Mouse (Mus musculus) bone marrow, adult 2 months (tissue): ENCODE data around the gene Mpig6b. TPM values are rescaled to one million over a fixed set of nuclear protein-coding genes. Genes with fewer than 3 reads are reported as not detected.

Experiments
- H3K27ac ChIP-seq: fragments of 200-500 bp; 2 replicates; pipeline ENCODE4 v1.5.1; 2012; ENCODE audit warnings: low read depth, mild to moderate bottlenecking, control low read depth, inconsistent platforms, low read length; ENCODE audit not compliant: control insufficient read depth, poor library complexity, insufficient read depth
- H3K4me1 ChIP-seq: fragments of 200-500 bp; 2 replicates; pipeline ENCODE4 v1.6.1; 2011; ENCODE audit warnings: low read length; ENCODE audit not compliant: control insufficient read depth, insufficient read depth
- H3K4me3 ChIP-seq: fragments of 200-500 bp; replicated peaks from 2 replicates; pipeline ENCODE3; 2011; ENCODE audit warnings: mild to moderate bottlenecking, low read depth, low read length, control low read depth; ENCODE audit not compliant: control insufficient read depth
- CTCF ChIP-seq: fragments of 200-500 bp; IDR thresholded peaks from 2 replicates; pipeline ENCODE4 v1.5.1; 2011; ENCODE audit warnings: low read length, control low read depth; ENCODE audit not compliant: control insufficient read depth, insufficient read depth
- POLR2A ChIP-seq: fragments of 200-500 bp; IDR thresholded peaks from 2 replicates; pipeline ENCODE4 v1.6.1; 2011; ENCODE audit warnings: low read depth, mild to moderate bottlenecking, control low read depth, low read length, borderline replicate concordance; ENCODE audit not compliant: control insufficient read depth
- WGBS: fragments of 180-500 bp; shearing (Covaris S2); methylation state at CpG from one replicate; pipeline ENCODE4 v1.1.7; 2018; 5-methylcytosine and 5-hydroxymethylcytosine counted together
- polyA plus RNA-seq: library from polyadenylated mRNA; stranded (reverse); fragments of >200 nt; gene quantifications from 2 replicates; pipeline ENCODE4 v1.2.4, GENCODE M21; 2011; ENCODE audit warnings: low replicate concordance; ENCODE audit not compliant: missing spikeins, insufficient read depth, insufficient read length

Gene Mpig6b
- polyA plus RNA-seq, 1 experiment, result 35.6 TPM

- no peak for TF ChIP-seq CTCF
- peak; percentile 71 for TF ChIP-seq POLR2A
- WGBS, result 2% methylated on average over 21 of the region's 21 CpGs
- H3K27ac ChIP-seq, result peak overlapping the region; percentile 98
- H3K4me1 ChIP-seq, result peaks cover 5% of the 10 kb centered on the region; the same call in 1 of the 2 replicates
- H3K4me3 ChIP-seq, result peak overlapping the region; percentile 89
These were observed 14.6 kb downstream of the Mpig6b start for GRCm38 (mm10) chr17:35051156-35052086.

- under 1% methylated on average over 27 of the region's 27 CpGs for WGBS
- peak overlapping the region; percentile 98 for H3K27ac ChIP-seq
- peak overlapping the region; percentile 89 for H3K4me3 ChIP-seq
- peaks cover 5% of the 10 kb centered on the region; the same call in 1 of the 2 replicates for H3K4me1 ChIP-seq
- peak; percentile 93 for TF ChIP-seq POLR2A
- no peak for TF ChIP-seq CTCF
These were observed 15.7 kb downstream of the Mpig6b start for GRCm38 (mm10) chr17:35050126-35050750.

DNA sequence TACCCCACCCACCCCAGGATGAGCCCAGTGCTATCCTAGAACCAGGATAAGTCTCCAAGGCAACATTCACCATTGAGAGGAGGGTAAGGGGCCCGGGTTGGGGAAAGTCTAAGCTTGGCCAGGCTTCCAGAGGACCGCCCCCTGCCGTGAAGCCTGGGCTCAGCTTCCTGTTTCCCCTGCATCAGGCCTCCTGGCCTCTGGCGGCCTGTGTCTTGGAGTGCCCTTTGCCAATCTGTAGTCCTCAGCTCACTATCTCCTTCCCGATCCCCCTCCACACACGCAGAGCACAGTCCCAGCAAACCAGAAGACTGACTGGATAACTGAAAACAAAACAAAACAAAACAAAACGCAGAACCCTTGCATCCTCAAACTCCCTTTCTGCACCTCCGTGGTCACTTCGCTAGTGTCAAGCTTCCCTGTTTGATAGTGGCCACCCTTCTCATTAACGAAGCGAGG is 16.4 kb downstream of the Mpig6b start, which contains the start of gene Clic1:
Gene Clic1 (plus strand): TSS at position 406 of the 456 bp plus-strand sequence.
- WGBS, result under 1% methylated on average over 11 of the region's 11 CpGs
- Histone ChIP-seq H3K4me1 (peaks cover 5% of the 10 kb centered on the region; the same call in 1 of the 2 replicates), H3K4me3 (peak within 1 kb of the TSS; percentile 89), H3K27ac (peak within 1 kb of the TSS; percentile 98)
- TF ChIP-seq POLR2A (peak; percentile 79; the same call in 1 of the 2 replicates), CTCF (no peak)

DNA sequence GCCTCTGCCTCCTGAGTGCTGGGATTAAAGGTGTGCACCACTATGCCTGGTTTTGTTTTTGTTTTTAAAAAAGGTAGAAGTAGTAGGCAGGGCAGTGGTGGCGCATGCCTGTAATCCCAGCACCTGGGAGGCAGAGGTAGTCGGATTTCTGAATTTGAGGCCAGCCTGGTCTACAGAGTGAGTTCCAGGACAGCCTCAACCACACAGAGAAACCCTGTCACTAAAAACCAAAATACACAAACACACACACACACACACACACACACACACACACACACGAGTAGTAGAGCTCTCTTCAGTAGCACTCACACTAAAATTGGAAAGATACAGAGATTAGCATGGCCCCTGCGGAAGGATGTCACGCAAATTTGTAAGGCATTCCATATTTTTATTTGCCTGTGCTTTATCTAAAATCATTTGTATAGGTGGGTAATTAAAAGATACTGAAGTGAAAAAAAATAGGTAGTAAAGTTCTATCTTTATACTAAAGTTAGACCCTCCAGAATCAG is 17.0 kb downstream of the Mpig6b start:
- TF ChIP-seq CTCF, result no peak
- no peak for TF ChIP-seq POLR2A
- Histone ChIP-seq H3K27ac (peak overlapping the region; percentile 84), H3K4me1 (peaks cover 5% of the 10 kb centered on the region; the same call in 1 of the 2 replicates), H3K4me3 (no peak overlapping the region)
- 15% methylated on average over 5 of the region's 5 CpGs for WGBS

GRCm38 (mm10) chr17:35048149-35048931 is 17.6 kb downstream of the Mpig6b start:
- under 1% methylated on average over 11 of the region's 11 CpGs for WGBS
- Histone ChIP-seq H3K4me1 (peaks cover 5% of the 10 kb centered on the region; the same call in 1 of the 2 replicates), H3K4me3 (peak overlapping the region; percentile 19), H3K27ac (peak overlapping the region; percentile 87)
- TF ChIP-seq CTCF, result no peak
- no peak for TF ChIP-seq POLR2A

- Histone ChIP-seq H3K4me3 (no peak overlapping the region), H3K4me1 (peaks cover 5% of the 10 kb centered on the region; the same call in 1 of the 2 replicates), H3K27ac (peak overlapping the region; percentile 87)
- 9% methylated on average over 1 of the region's 1 CpGs for WGBS
- TF ChIP-seq CTCF (no peak), POLR2A (no peak)
These were observed 18.3 kb downstream of the Mpig6b start for GRCm38 (mm10) chr17:35047688-35048087.

- Histone ChIP-seq H3K27ac (peak within 1 kb of the TSS; percentile 87), H3K4me1 (peaks cover 3% of the 10 kb centered on the region; the same call in 1 of the 2 replicates), H3K4me3 (peak within 1 kb of the TSS; percentile 65)
- WGBS, result under 1% methylated on average over 33 of the region's 33 CpGs
- no peak for TF ChIP-seq CTCF
- peak; percentile 43; the same call in 1 of the 2 replicates for TF ChIP-seq POLR2A
These were observed 19.1 kb downstream of the Mpig6b start, which contains the start of gene Msh5 for GRCm38 (mm10) chr17:35046681-35047455. TSS of gene Msh5 (minus strand) at chr17:35046745.
